Comparison of ENCODE assay signal across 17 mouse cellular contexts in the genomic region with DNA sequence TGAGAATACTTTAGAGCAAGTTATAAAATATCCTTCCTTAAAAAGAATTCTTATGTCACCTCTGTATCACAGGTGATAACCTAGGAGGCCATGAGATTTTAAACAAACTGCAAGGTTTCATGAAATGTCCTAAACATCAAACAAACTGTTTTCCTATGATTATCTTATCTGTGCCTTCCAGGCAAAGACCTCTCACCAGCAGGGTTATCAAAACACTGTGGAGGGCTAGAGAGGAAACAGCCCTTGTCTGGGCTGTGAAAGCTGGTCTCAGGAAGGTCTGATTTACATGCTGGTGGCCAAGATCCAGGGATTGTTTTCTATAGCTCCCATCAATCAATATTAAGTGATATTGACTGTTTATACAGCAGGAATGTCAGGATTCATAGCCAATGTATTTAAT. TPM values are rescaled to one million over a fixed set of nuclear protein-coding genes. Genes with fewer than 3 reads are reported as not detected.
DNase-seq lines count a peak whose midpoint lies in the region; ATAC-seq and TF ChIP-seq lines count a peak whose summit lies in the region.
"Had no signal": no experiment of that assay in that cellular context is flagged by ENCODE, and none has a peak within 500 bp of the region (broad histone marks: within the 10 kb centered on the region; RNA-seq: fewer than 3 reads in every experiment).

No protein-coding gene starts in this region.

- H3K27me3 ChIP-seq in lung, postnatal 0 days (replicated peaks; ENCODE audit: insufficient read depth, low read length): no peaks in the 10 kb centered on the region
- H3K27me3 ChIP-seq in liver, embryonic 14.5 days (ENCODE audit: control insufficient read depth, insufficient read depth, low read length): no peaks in the 10 kb centered on the region
- no peaks in the 10 kb centered on the region for H3K27me3 ChIP-seq in midbrain, embryonic 10.5 days (ENCODE audit: low read depth, poor library complexity, severe bottlenecking)
- H3K27me3 ChIP-seq: neural tube, embryonic 12.5 days had no signal

- no peak overlapping the region for H3K4me3 ChIP-seq in lung, postnatal 0 days (ENCODE audit: low read depth, low read length)
- no peak overlapping the region for H3K4me3 ChIP-seq in liver, embryonic 14.5 days (ENCODE audit: insufficient read depth in 1 of 2, low read depth in 2 of 2, low read length in 2 of 2)
- no peak overlapping the region for H3K4me3 ChIP-seq in midbrain, embryonic 10.5 days
- H3K4me3 ChIP-seq: embryonic facial prominence, embryonic 10.5 days; neural tube, embryonic 12.5 days had no signal

- TF ChIP-seq CTCF in lung, postnatal 0 days (IDR thresholded peaks at IDR 0.05): no peak
- no peak for TF ChIP-seq CTCF in liver, embryonic 14.5 days (IDR thresholded peaks at IDR 0.05; ENCODE audit: low read depth)

- no peaks in the 10 kb centered on the region for H3K9me3 ChIP-seq in lung, postnatal 0 days (ENCODE audit: low read length)
- no peaks in the 10 kb centered on the region for H3K9me3 ChIP-seq in liver, embryonic 14.5 days (ENCODE audit: control insufficient read depth, low read length)
- H3K9me3 ChIP-seq in midbrain, embryonic 10.5 days (replicated peaks): no peaks in the 10 kb centered on the region
- H3K9me3 ChIP-seq: embryonic facial prominence, embryonic 10.5 days; neural tube, embryonic 12.5 days had no signal

- H3K4me2 ChIP-seq in lung, postnatal 0 days (replicated peaks; ENCODE audit: low read depth, low read length): no peak overlapping the region
- H3K4me2 ChIP-seq in liver, embryonic 14.5 days (ENCODE audit: low read depth): no peak overlapping the region
- H3K4me2 ChIP-seq: neural tube, embryonic 12.5 days had no signal

- ATAC-seq in lung, postnatal 0 days: no peak
- peak; percentile 53 for ATAC-seq in liver, embryonic 14.5 days (ENCODE audit: insufficient read depth)
- ATAC-seq: hindbrain, postnatal 0 days had no signal

- H3K27ac ChIP-seq in lung, postnatal 0 days (ENCODE audit: low read length): no peak overlapping the region
- H3K27ac ChIP-seq in liver, embryonic 14.5 days: no peak overlapping the region
- no peak overlapping the region for H3K27ac ChIP-seq in midbrain, embryonic 10.5 days (replicated peaks)
- H3K27ac ChIP-seq: embryonic facial prominence, embryonic 10.5 days; hindbrain, postnatal 0 days; neural tube, embryonic 12.5 days had no signal

- no peak overlapping the region for H3K9ac ChIP-seq in lung, postnatal 0 days (replicated peaks; ENCODE audit: low read depth)
- H3K9ac ChIP-seq in liver, embryonic 14.5 days (replicated peaks): no peak overlapping the region
- H3K9ac ChIP-seq: neural tube, embryonic 12.5 days had no signal

- DNase-seq in adrenal gland, adult 2 months: peak; percentile 15
- no peak for DNase-seq in adrenal gland, postnatal 25 days
- no peak for DNase-seq in lung, postnatal 0 days (ENCODE audit: low spot score)
- no peak for DNase-seq in lung, postnatal 25 days (ENCODE audit: low spot score)
- no peak for DNase-seq in liver, embryonic 14.5 days (ENCODE audit: low read depth in 3 of 3, low spot score in 3 of 3)
- DNase-seq in cerebellum, adult 8-10 months: no peak
- no peak for DNase-seq in cerebellum, adult 9-10 months
- no peak for DNase-seq in midbrain, embryonic 10.5 days (ENCODE audit: low spot score)
- DNase-seq: cerebellum, adult 11 months; heart, postnatal 10 days; lung, postnatal 4 days; right cerebral cortex, postnatal 4 days; thymus, adult 2 months had no signal

- H3K36me3 ChIP-seq in lung, postnatal 0 days (ENCODE audit: insufficient read depth, low read length): no peaks in the 10 kb centered on the region
- no peaks in the 10 kb centered on the region for H3K36me3 ChIP-seq in liver, embryonic 14.5 days (replicated peaks; ENCODE audit: control insufficient read depth, insufficient read depth, low read depth)
- no peaks in the 10 kb centered on the region for H3K36me3 ChIP-seq in midbrain, embryonic 10.5 days
- H3K36me3 ChIP-seq: embryonic facial prominence, embryonic 10.5 days; neural tube, embryonic 12.5 days had no signal

- H3K4me1 ChIP-seq in lung, postnatal 0 days (ENCODE audit: insufficient read depth, low read depth, low read length): no peaks in the 10 kb centered on the region
- no peaks in the 10 kb centered on the region for H3K4me1 ChIP-seq in liver, embryonic 14.5 days (replicated peaks; ENCODE audit: control insufficient read depth in 2 of 2, insufficient read depth in 2 of 2, low read length in 1 of 2)
- no peaks in the 10 kb centered on the region for H3K4me1 ChIP-seq in midbrain, embryonic 10.5 days
- H3K4me1 ChIP-seq: neural tube, embryonic 12.5 days had no signal

- peak; percentile 42 for TF ChIP-seq EP300 in lung, postnatal 0 days (IDR thresholded peaks at IDR 0.05)
- TF ChIP-seq EP300 in liver, embryonic 14.5 days (IDR thresholded peaks at IDR 0.05; ENCODE audit: low read depth): peak; percentile 46

RNA-seq across cellular contexts. Expression of gene Hapln1, which starts 46.4 kb away (rescaled TPM):
- 1 to 10 TPM; 2.0 to 6.2 TPM for total RNA-seq in adrenal gland, adult 2 months (2021)
- 0.31 TPM in 2 replicates for polyA plus RNA-seq in adrenal gland, adult 2 months (2012; rRNA removed)
- 5.3 and 5.7 TPM in 2 replicates for total RNA-seq in adrenal gland, postnatal 25 days (2021)
- 6.4 and 7.3 TPM in 2 replicates for polyA plus RNA-seq in lung, postnatal 0 days (2015; fragmentation: Nextera tagmentation; extraction: Ambion mirVana)
- polyA plus RNA-seq in liver, embryonic 14.5 days (2012; rRNA removed): 0.42 and 0.73 TPM in 2 replicates
- 0.28 and 0.58 TPM in 2 replicates for polyA plus RNA-seq in liver, embryonic 14.5 days (2014; fragmentation: Nextera tagmentation; extraction: Ambion mirVana)
- 17.5 and 22.0 TPM in 2 replicates for polyA plus RNA-seq in midbrain, embryonic 10.5 days (2016; fragmentation: Nextera tagmentation; extraction: Ambion mirVana)
- total RNA-seq: granulocyte monocyte progenitor cell, adult 5-6 weeks had no signal
